Mouse (Mus musculus) cerebellum, adult 2 months (tissue): ENCODE measurements around the gene Zfp866.

Experiments
- CTCF ChIP-seq: fragments of 200-500 bp; IDR thresholded peaks from 2 replicates; pipeline ENCODE4 v1.5.1; 2011; ENCODE audit warnings: low read depth, mild to moderate bottlenecking, control low read depth, low read length, moderate library complexity, borderline replicate concordance; ENCODE audit not compliant: insufficient read depth
- POLR2A ChIP-seq: fragments of 200-500 bp; IDR thresholded peaks from 2 replicates; pipeline ENCODE4 v1.6.1; 2011; ENCODE audit warnings: low read length, control low read depth, borderline replicate concordance; ENCODE audit not compliant: insufficient read depth

- TF ChIP-seq CTCF (no peak), POLR2A (no peak)
Measured at GRCm38 (mm10) chr8:69789105-69789504, 1.9 kb downstream of the Zfp866 start.
